Mouse (Mus musculus): ENCODE data around the gene Rsph4a. TPM values are rescaled to one million over a fixed set of nuclear protein-coding genes. Genes with fewer than 3 reads are reported as not detected.

The Rsph4a gene
- polyA plus RNA-seq, 1 experiment from 2014 or later = not detected

DNA sequence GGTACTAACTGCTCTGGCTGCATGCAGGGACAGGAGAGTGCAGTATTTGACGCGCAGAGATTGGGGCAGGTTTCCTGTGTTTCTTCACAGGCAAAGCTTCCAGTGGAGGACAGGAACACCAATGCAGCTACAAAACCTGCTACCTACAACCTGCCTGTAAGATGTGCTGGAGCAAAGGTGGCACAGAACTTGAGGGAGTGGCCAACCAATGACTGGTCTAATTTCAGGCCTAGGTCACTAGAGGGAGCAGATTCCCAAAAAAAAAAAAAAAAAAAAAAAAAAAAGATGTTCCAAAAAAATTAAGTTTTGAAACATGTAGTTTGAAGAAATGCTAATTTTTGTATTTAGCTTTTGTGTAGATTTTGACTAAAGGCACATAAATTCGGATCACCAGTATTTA is 47.6 kb downstream of the Rsph4a start:
- H3K4me1 ChIP-seq = peaks cover 6% of the 10 kb centered on the region
- H3K36me3 ChIP-seq = peaks cover 19% of the 10 kb centered on the region
- no peak for DNase-seq (ENCODE audit: low spot score)
- H3K27ac ChIP-seq = no peak overlapping the region
- H3K4me3 ChIP-seq = no peak overlapping the region
- H3K27me3 ChIP-seq (ENCODE audit: low read depth, poor library complexity, severe bottlenecking) = no peaks in the 10 kb centered on the region
- 77% methylated on average over 3 of the region's 3 CpGs for WGBS
- no peaks in the 10 kb centered on the region for H3K9me3 ChIP-seq (replicated peaks)

Other genes with a start within 250 kb of the Rsph4a start
- not detected in 2 replicates for gene Sult3a2, start 118.4 kb upstream of the Rsph4a start, polyA plus RNA-seq (2016; fragmentation: Nextera tagmentation; extraction: Ambion mirVana)
- not detected in 2 replicates for gene Sult3a1, start 47.4 kb upstream of the Rsph4a start, polyA plus RNA-seq (2016; fragmentation: Nextera tagmentation; extraction: Ambion mirVana)
- gene Zup1, start 46.2 kb downstream of the Rsph4a start, polyA plus RNA-seq (2016; fragmentation: Nextera tagmentation; extraction: Ambion mirVana) = 18.5 and 23.6 TPM in 2 replicates
- 141 and 150 TPM in 2 replicates for gene Rwdd1, start 114.5 kb downstream of the Rsph4a start, polyA plus RNA-seq (2016; fragmentation: Nextera tagmentation; extraction: Ambion mirVana)
- gene Trappc3l, start 132.5 kb downstream of the Rsph4a start, polyA plus RNA-seq (2016; fragmentation: Nextera tagmentation; extraction: Ambion mirVana) = not detected in 2 replicates
- not detected in 2 replicates for gene Calhm4, start 139.2 kb downstream of the Rsph4a start, polyA plus RNA-seq (2016; fragmentation: Nextera tagmentation; extraction: Ambion mirVana)
- gene Calhm5, start 191.4 kb downstream of the Rsph4a start, polyA plus RNA-seq (2016; fragmentation: Nextera tagmentation; extraction: Ambion mirVana) = 0.04 and 0.05 TPM in 2 replicates
- gene Calhm6, start 222.9 kb downstream of the Rsph4a start, polyA plus RNA-seq (2016; fragmentation: Nextera tagmentation; extraction: Ambion mirVana) = 0.69 and 0.95 TPM in 2 replicates